Mouse (Mus musculus): ENCODE results near the gene Olfr1020. TPM values are rescaled to one million over a fixed set of nuclear protein-coding genes. Genes with fewer than 3 reads are reported as not detected.

Gene Olfr1020
- total RNA-seq (2014; fragmentation: Nextera tagmentation) (not detected in 2 replicates), total RNA-seq (2017) (not detected in 2 replicates)

GRCm38 (mm10) chr2:85846730-85847129 is at the start of gene Olfr1020:
TSS of gene Olfr1020 (plus strand) at chr2:85847030.
- no peak for ATAC-seq (replicated peaks; ENCODE audit: poor library complexity, severe bottlenecking)

- ATAC-seq (replicated peaks; ENCODE audit: poor library complexity, severe bottlenecking), result no peak
Measured at GRCm38 (mm10) chr2:85802444-85802843, 44.4 kb upstream of the Olfr1020 start, which contains the start of gene Olfr1016. TSS of gene Olfr1016 (minus strand) at chr2:85802544.

- no peak for ATAC-seq (replicated peaks; ENCODE audit: poor library complexity, severe bottlenecking)
Measured at GRCm38 (mm10) chr2:85804501-85804900, 42.3 kb upstream of the Olfr1020 start.

- no peak for ATAC-seq (replicated peaks; ENCODE audit: poor library complexity, severe bottlenecking)
Measured at GRCm38 (mm10) chr2:85818179-85818578, 28.7 kb upstream of the Olfr1020 start, which contains the start of gene Olfr1018. TSS of gene Olfr1018 (plus strand) at chr2:85818479.

- no peak for ATAC-seq (replicated peaks; ENCODE audit: poor library complexity, severe bottlenecking)
Measured at GRCm38 (mm10) chr2:85845383-85845782, 1.4 kb upstream of the Olfr1020 start, which contains the start of gene Olfr1019. TSS of gene Olfr1019 (minus strand) at chr2:85845483.

- ATAC-seq (replicated peaks; ENCODE audit: poor library complexity, severe bottlenecking), result no peak
Measured at GRCm38 (mm10) chr2:85868294-85868693, 21.5 kb downstream of the Olfr1020 start, which contains the start of gene Olfr1022. TSS of gene Olfr1022 (plus strand) at chr2:85868594.

GRCm38 (mm10) chr2:85885340-85885739 is 38.5 kb downstream of the Olfr1020 start, which contains the start of gene Olfr1023:
TSS of gene Olfr1023 (plus strand) at chr2:85885640.
- no peak for ATAC-seq (replicated peaks; ENCODE audit: poor library complexity, severe bottlenecking)

Other genes starting within 250 kb of the Olfr1020 start
- not detected in 2 replicates for gene Olfr1000, start 235.1 kb upstream of the Olfr1020 start, total RNA-seq (2014; fragmentation: Nextera tagmentation)
- not detected in 2 replicates for gene Olfr1000, start 235.1 kb upstream of the Olfr1020 start, total RNA-seq (2017)
- gene Olfr1002, start 196.3 kb upstream of the Olfr1020 start, total RNA-seq (2014; fragmentation: Nextera tagmentation), result not detected in 2 replicates
- not detected in 2 replicates for gene Olfr1002, start 196.3 kb upstream of the Olfr1020 start, total RNA-seq (2017)
- gene Olfr154, start 182.6 kb upstream of the Olfr1020 start, total RNA-seq (2014; fragmentation: Nextera tagmentation), result not detected in 2 replicates
- not detected in 2 replicates for gene Olfr154, start 182.6 kb upstream of the Olfr1020 start, total RNA-seq (2017)
- gene Olfr1006, start 168.3 kb upstream of the Olfr1020 start, total RNA-seq (2014; fragmentation: Nextera tagmentation), result not detected in 2 replicates
- gene Olfr1006, start 168.3 kb upstream of the Olfr1020 start, total RNA-seq (2017), result not detected in 2 replicates
- not detected in 2 replicates for gene Olfr1008, start 157.6 kb upstream of the Olfr1020 start, total RNA-seq (2014; fragmentation: Nextera tagmentation)
- gene Olfr1008, start 157.6 kb upstream of the Olfr1020 start, total RNA-seq (2017), result not detected in 2 replicates
- gene Olfr1009, start 131.6 kb upstream of the Olfr1020 start, total RNA-seq (2014; fragmentation: Nextera tagmentation), result not detected in 2 replicates
- gene Olfr1009, start 131.6 kb upstream of the Olfr1020 start, total RNA-seq (2017), result not detected in 2 replicates
- not detected in 2 replicates for gene Olfr1012, start 84.3 kb upstream of the Olfr1020 start, total RNA-seq (2014; fragmentation: Nextera tagmentation)
- not detected in 2 replicates for gene Olfr1012, start 84.3 kb upstream of the Olfr1020 start, total RNA-seq (2017)
- not detected in 2 replicates for gene Olfr1013, start 79.9 kb upstream of the Olfr1020 start, total RNA-seq (2014; fragmentation: Nextera tagmentation)
- not detected in 2 replicates for gene Olfr1013, start 79.9 kb upstream of the Olfr1020 start, total RNA-seq (2017)
- gene Olfr1014, start 74.3 kb upstream of the Olfr1020 start, total RNA-seq (2014; fragmentation: Nextera tagmentation), result not detected in 2 replicates
- not detected in 2 replicates for gene Olfr1014, start 74.3 kb upstream of the Olfr1020 start, total RNA-seq (2017)
- gene Olfr1015, start 65.0 kb upstream of the Olfr1020 start, total RNA-seq (2014; fragmentation: Nextera tagmentation), result not detected in 2 replicates
- gene Olfr1015, start 65.0 kb upstream of the Olfr1020 start, total RNA-seq (2017), result not detected in 2 replicates
- gene Olfr1016, start 44.5 kb upstream of the Olfr1020 start, total RNA-seq (2014; fragmentation: Nextera tagmentation), result not detected in 2 replicates
- gene Olfr1016, start 44.5 kb upstream of the Olfr1020 start, total RNA-seq (2017), result not detected in 2 replicates
- gene Olfr1018, start 28.6 kb upstream of the Olfr1020 start, total RNA-seq (2014; fragmentation: Nextera tagmentation), result not detected in 2 replicates
- not detected in 2 replicates for gene Olfr1018, start 28.6 kb upstream of the Olfr1020 start, total RNA-seq (2017)
- gene Olfr1019, start 1.5 kb upstream of the Olfr1020 start, total RNA-seq (2014; fragmentation: Nextera tagmentation), result not detected in 2 replicates
- gene Olfr1019, start 1.5 kb upstream of the Olfr1020 start, total RNA-seq (2017), result not detected in 2 replicates
- not detected in 2 replicates for gene Olfr1022, start 21.6 kb downstream of the Olfr1020 start, total RNA-seq (2014; fragmentation: Nextera tagmentation)
- gene Olfr1022, start 21.6 kb downstream of the Olfr1020 start, total RNA-seq (2017), result not detected in 2 replicates
- not detected in 2 replicates for gene Olfr1023, start 38.6 kb downstream of the Olfr1020 start, total RNA-seq (2014; fragmentation: Nextera tagmentation)
- not detected in 2 replicates for gene Olfr1023, start 38.6 kb downstream of the Olfr1020 start, total RNA-seq (2017)
- gene Olfr1024, start 58.0 kb downstream of the Olfr1020 start, total RNA-seq (2014; fragmentation: Nextera tagmentation), result not detected in 2 replicates
- gene Olfr1024, start 58.0 kb downstream of the Olfr1020 start, total RNA-seq (2017), result not detected in 2 replicates
- not detected in 2 replicates for gene Olfr1025-ps1, start 68.2 kb downstream of the Olfr1020 start, total RNA-seq (2014; fragmentation: Nextera tagmentation)
- gene Olfr1025-ps1, start 68.2 kb downstream of the Olfr1020 start, total RNA-seq (2017), result not detected in 2 replicates
- not detected in 2 replicates for gene Olfr1026, start 74.5 kb downstream of the Olfr1020 start, total RNA-seq (2014; fragmentation: Nextera tagmentation)
- not detected in 2 replicates for gene Olfr1026, start 74.5 kb downstream of the Olfr1020 start, total RNA-seq (2017)
- not detected in 2 replicates for gene Olfr1028, start 103.4 kb downstream of the Olfr1020 start, total RNA-seq (2014; fragmentation: Nextera tagmentation)
- gene Olfr1028, start 103.4 kb downstream of the Olfr1020 start, total RNA-seq (2017), result not detected in 2 replicates
- not detected in 2 replicates for gene Olfr1029, start 126.9 kb downstream of the Olfr1020 start, total RNA-seq (2014; fragmentation: Nextera tagmentation)
- not detected in 2 replicates for gene Olfr1029, start 126.9 kb downstream of the Olfr1020 start, total RNA-seq (2017)
- not detected in 2 replicates for gene Olfr1030, start 132.2 kb downstream of the Olfr1020 start, total RNA-seq (2014; fragmentation: Nextera tagmentation)
- not detected in 2 replicates for gene Olfr1030, start 132.2 kb downstream of the Olfr1020 start, total RNA-seq (2017)
- gene Olfr1031, start 143.3 kb downstream of the Olfr1020 start, total RNA-seq (2014; fragmentation: Nextera tagmentation), result not detected in 2 replicates
- gene Olfr1031, start 143.3 kb downstream of the Olfr1020 start, total RNA-seq (2017), result not detected in 2 replicates
- not detected in 2 replicates for gene Olfr1032, start 158.5 kb downstream of the Olfr1020 start, total RNA-seq (2014; fragmentation: Nextera tagmentation)
- gene Olfr1032, start 158.5 kb downstream of the Olfr1020 start, total RNA-seq (2017), result not detected in 2 replicates
- 0.71 TPM in 1 of 2 replicates, not detected in the other for gene Olfr1033, start 173.6 kb downstream of the Olfr1020 start, total RNA-seq (2014; fragmentation: Nextera tagmentation)
- gene Olfr1033, start 173.6 kb downstream of the Olfr1020 start, total RNA-seq (2017), result not detected in 2 replicates
- not detected in 2 replicates for gene Olfr1034, start 198.8 kb downstream of the Olfr1020 start, total RNA-seq (2014; fragmentation: Nextera tagmentation)
- not detected in 2 replicates for gene Olfr1034, start 198.8 kb downstream of the Olfr1020 start, total RNA-seq (2017)
- not detected in 2 replicates for gene Olfr1036, start 227.0 kb downstream of the Olfr1020 start, total RNA-seq (2014; fragmentation: Nextera tagmentation)
- gene Olfr1036, start 227.0 kb downstream of the Olfr1020 start, total RNA-seq (2017), result not detected in 2 replicates
- not detected in 2 replicates for gene Olfr1037, start 240.4 kb downstream of the Olfr1020 start, total RNA-seq (2014; fragmentation: Nextera tagmentation)
- gene Olfr1037, start 240.4 kb downstream of the Olfr1020 start, total RNA-seq (2017), result not detected in 2 replicates

All from granulocyte monocyte progenitor cell, adult 5-6 weeks (primary cell).